Mouse (Mus musculus): ENCODE data around the gene Sacm1l.

DNA sequence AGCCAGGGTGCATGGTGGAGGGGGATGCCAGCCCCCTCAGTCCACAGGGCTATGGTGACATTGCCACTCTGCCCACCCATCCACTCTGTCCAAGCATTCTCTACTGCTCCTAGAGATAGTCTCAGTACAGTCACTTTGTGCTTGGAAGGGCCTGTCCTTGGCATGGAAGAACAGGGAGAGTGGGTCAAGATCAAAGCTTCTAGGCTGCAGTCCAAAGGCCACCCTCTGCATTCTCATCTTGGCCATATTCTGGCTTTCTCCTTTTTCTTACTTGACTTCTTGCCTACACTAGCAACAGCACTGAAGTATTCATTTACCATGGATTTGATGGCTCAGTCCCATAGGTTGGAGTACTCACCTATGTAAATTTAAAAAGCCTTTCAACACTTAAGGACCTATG lies 108.7 kb downstream of the Sacm1l start:
- TF ChIP-seq POLR2A (IDR thresholded peaks at IDR 0.05; ENCODE audit: extremely low read depth, insufficient read depth, low read length) (no peak), CTCF (IDR thresholded peaks at IDR 0.05; ENCODE audit: low read depth, low read length) (no peak)

Measured in liver, adult 2 months (tissue).